Mouse (Mus musculus) spleen, adult 2 months (tissue): ENCODE results near the gene Megf8.

ENCODE experiments used
- CTCF ChIP-seq: fragments of 200-500 bp; IDR thresholded peaks from 2 replicates; pipeline ENCODE4 v1.5.1; 2011; ENCODE audit warnings: mild to moderate bottlenecking, inconsistent platforms; ENCODE audit not compliant: insufficient read depth, insufficient read length, insufficient replicate concordance; ENCODE audit errors: extremely low read depth
- POLR2A ChIP-seq: fragments of 200-500 bp; IDR thresholded peaks from 2 replicates; pipeline ENCODE4 v1.6.1; 2011; ENCODE audit warnings: low read depth, low read length, inconsistent platforms

DNA sequence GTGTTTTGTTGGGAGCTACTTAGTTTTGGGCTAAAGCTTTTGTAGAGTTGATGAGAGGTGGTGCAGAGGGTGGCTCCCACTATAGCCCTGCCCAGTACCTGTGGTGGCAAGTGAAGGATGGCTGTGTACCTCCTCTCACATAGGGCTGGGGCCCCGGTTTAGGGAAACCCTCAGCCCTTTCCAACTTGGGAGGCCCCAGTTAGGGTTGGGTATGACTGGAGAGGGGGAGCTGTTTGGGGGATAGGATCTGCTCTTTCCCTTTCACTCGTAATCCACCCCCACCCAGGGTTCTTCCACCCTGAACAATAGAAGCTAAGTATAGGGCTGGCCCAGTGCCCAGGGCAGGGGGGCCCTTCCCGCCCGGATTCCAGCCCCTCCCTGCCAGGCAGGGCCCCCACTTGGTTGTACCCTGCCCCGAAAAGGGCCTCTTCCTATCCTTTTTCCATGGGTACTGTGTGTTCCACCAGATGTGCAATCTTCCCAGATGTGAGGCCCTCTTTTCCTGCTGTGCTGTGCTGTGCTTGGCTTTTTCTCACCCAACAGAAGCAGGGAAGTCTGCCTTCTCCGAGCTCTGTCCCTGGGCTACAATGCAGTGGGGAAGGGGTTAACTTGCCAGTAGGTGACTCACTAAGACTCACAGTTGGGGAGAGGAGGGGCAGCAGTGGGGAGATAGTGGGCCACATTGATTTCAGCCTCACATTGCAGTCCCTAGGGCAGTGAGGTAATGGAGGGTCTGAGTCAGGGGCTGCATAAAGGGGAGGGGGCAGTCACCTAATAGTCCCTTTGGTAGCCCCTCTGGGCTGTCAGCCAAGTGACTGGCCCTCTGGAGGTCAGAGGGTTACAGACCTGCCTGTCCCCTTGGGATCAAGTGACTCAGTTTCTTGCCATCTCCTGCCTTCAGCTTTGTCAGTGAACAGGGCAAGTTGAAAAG is 36.8 kb upstream of the Megf8 start:
- no peak for TF ChIP-seq CTCF
- TF ChIP-seq POLR2A = no peak
